Mouse (Mus musculus): ENCODE measurements around the gene Sh3d19. TPM values are rescaled to one million over a fixed set of nuclear protein-coding genes. Genes with fewer than 3 reads are reported as not detected.
"Not testable (repeated sequence)": the region's sequence is repeated elsewhere in the genome, so short reads cannot be mapped to it uniquely, and the experiment has no call there.

The Sh3d19 gene
- total RNA-seq, 2 experiments from 2014 or later: 18.1 to 21.2 TPM

DNA sequence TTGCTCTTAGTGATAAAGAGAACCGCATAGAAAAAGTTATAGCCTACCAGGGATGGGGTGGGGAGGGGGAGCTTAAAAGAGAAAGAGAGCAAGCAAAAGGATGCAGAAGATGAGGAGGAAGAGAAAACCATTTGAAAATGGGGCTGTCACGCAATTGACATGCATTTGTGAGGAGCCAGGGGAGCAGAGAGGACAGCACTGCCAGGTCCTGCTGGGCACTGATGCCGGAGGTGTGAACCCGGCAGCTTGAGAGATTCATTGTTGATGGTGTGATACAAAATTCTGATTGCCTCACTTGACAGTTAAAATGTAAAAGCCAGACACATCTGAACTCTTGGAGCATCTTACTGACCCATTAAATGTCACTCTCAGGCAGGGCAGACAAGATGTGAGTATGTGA lies 3.5 kb downstream of the Sh3d19 start:
- DNase-seq (ENCODE audit: low spot score in 2 of 2): no peak

DNA sequence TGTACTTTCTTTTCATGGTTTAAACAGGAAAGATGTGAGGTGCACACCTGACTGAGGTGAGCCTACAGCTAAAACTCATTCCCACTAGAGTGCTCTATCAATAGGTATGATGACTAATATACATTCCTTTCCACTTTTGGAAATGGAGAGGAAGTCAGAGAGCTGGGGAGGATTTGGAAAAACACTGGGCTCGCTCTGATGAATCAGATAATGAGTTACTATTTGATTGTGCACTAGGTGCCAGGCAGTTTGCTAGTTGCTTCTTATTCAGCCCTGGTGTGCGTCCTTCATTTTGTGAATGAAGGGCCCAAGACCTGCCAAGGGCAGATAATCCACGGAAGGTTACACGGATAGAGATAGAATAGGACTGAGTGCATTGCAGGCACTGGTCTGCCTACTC lies 9.1 kb downstream of the Sh3d19 start:
- DNase-seq (ENCODE audit: low spot score in 2 of 2): no peak

- DNase-seq (ENCODE audit: low spot score in 2 of 2): not testable (repeated sequence)
Observed at GRCm38 (mm10) chr3:85981761-85982160, 10.9 kb downstream of the Sh3d19 start.

DNA sequence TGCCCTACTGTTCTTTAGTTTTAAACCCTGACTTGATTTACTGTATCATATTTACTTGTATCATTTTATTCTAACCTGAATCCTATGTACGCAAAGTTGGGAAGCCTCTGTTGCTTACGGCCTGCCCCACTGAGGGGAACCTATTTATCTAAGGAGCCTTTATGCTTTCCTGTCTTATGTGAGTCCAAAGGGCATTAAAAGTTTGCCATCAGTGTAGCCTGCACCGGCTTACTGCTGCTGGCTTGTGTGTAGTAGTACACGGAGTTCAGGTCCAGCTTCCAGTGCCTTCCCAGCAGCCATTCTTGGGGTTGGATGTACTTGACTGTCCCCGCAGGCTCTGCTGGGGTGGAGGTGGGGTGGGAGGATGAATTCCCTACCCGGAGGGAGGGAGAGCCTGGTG lies 13.6 kb downstream of the Sh3d19 start:
- peak in 1 of 2 experiments; percentile 3 for DNase-seq (ENCODE audit: low spot score in 2 of 2)

DNA sequence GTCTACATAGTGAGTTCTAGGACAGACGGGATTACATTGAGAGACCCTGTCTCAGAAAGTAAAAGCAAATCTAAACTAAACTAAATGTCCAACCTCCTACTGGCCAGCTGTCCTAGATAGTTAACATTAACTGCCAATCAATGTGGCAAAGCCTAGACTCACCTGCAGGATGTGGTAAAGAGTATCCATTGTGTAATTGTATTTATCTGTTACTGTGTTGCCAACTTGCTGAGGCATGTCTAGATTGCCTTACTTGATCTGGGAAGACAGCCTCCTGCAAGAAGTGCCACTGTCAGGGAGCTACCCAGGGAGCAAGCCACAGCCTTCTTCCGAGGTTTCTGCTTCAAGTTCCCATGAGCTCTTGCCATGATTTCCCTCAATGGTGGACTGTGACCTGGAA lies 16.3 kb downstream of the Sh3d19 start:
- no peak for DNase-seq (ENCODE audit: low spot score in 2 of 2)

DNA sequence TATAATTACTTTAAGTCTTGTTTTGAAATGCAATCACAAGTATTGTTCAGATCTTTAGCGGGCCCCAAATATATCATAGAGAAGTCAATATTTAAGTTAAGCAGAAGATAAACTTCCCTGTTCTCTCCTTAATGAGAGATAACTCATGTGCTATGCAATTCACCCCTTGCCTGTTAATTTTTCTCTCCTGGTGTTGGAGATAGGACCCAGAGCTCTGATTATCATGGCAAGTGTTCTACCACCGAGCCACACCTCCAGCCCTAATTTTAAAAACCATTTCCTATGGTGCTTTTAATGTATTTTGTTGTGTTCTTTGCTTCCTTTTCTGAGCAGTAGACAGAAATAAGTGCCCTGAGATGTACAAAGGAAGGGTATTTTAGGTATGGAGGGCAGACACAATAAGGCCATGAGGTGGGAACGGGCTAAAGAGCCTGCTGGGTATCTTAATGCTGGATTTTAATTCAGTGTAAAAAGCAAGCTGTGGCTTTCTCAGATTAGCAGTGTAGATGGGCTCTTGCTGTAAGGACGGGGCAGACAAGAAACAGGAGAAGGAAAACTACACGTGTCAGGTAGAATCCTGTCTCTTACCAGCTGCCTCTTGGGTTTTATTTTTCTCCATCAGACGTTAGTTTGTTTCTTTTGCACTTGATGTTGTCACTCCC lies 20.4 kb downstream of the Sh3d19 start:
- no peak for DNase-seq (ENCODE audit: low spot score in 2 of 2)

DNA sequence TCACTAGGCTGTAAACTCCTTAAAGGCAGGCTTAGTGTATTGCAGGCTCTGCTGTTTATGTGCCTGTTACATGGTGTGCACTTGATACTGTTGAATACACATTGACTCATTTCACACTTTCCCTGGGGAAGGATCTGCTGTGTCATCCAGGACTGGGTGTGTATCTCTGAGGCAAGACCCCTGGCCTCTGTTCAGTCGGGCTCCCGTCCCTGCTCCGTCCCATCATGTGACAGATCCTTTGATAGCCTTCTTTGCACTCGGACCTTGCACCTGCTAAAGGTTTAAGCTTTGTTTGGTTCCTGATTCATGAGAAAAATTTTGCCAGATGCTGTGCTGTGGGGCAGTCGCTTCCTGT lies 20.9 kb downstream of the Sh3d19 start:
- DNase-seq (ENCODE audit: low spot score in 2 of 2): no peak

DNA sequence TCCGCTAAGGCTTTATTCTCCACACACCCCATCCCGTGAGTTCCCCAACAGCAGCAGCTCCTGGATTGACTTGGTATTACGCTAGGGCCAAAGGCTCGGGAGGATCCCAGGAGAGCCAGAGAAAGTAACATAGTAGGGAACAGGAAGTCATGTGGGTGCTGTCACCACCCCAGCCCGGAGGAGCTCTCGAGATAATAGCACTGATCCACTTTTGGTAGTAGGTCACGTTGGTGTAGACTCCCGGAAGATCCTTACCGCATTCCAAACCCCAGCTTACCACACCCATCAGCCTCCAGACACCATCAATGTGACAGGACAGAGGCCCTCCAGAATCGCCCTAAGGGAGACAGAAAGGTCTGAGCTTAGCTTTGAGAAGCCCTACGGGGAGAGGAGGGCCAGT lies 22.8 kb downstream of the Sh3d19 start:
- DNase-seq (ENCODE audit: low spot score in 2 of 2): no peak

- DNase-seq (ENCODE audit: low spot score in 2 of 2): no peak
Observed at GRCm38 (mm10) chr3:85994645-85995044, 23.7 kb downstream of the Sh3d19 start.

GRCm38 (mm10) chr3:86001271-86001670 lies 30.4 kb downstream of the Sh3d19 start:
- no peak for DNase-seq (ENCODE audit: low spot score in 2 of 2)

DNA sequence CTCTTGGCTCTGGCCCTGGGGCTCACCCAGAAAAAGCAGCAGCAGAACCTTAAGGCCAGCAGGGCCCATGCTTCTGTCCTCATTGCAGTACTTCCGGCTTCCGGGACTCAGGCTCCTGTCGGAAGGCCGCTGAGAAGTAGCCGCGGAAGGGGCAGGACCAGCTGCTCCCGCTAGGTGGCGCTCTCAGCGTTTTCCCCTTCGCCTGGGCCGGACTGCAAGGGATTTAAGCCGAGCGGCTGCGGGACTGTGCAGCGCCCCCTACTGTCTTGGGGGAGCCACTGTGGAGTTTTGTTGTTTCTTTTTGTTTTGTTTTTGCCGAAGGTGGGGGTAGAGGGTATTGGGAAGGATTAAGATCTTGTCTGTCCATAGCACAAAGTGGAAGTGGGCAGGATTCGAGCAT lies 31.5 kb downstream of the Sh3d19 start, which contains the start of gene Prss48:
Gene Prss48, minus strand, starts transcription at position 69 of the 400 bp plus-strand sequence.
- DNase-seq (ENCODE audit: low spot score in 2 of 2): no peak

- no peak for DNase-seq (ENCODE audit: low spot score in 2 of 2)
Observed at GRCm38 (mm10) chr3:86002940-86003339, 32.0 kb downstream of the Sh3d19 start.

- no peak for DNase-seq (ENCODE audit: low spot score in 2 of 2)
Observed at GRCm38 (mm10) chr3:86004751-86005150, 33.8 kb downstream of the Sh3d19 start.

DNA sequence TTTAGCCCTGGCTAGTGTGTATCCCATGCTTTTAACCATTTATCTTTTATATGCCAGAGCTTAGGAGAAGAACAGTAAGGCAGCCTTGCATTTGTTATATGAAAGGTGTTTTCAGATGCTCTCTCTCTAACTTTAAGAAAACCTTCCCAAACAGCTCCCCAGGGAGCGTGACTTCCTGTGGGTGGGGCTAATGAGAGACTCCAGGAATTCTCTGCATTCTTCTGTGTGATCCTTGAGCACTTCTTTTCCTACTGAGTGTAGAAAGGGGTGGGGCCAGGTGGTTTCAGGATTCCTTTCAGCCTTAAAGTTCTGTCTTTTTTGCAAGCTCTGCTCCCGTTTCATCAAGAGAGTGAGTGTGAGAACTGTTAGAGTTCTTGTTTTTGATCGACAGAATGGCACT lies 39.7 kb downstream of the Sh3d19 start:
- DNase-seq (ENCODE audit: low spot score in 2 of 2): no peak

- no peak for DNase-seq (ENCODE audit: low spot score in 2 of 2)
Observed at GRCm38 (mm10) chr3:86011373-86011772, 40.5 kb downstream of the Sh3d19 start.

- no peak for DNase-seq (ENCODE audit: low spot score in 2 of 2)
Observed at GRCm38 (mm10) chr3:86011833-86012232, 40.9 kb downstream of the Sh3d19 start.

- DNase-seq (ENCODE audit: low spot score in 2 of 2): no peak
Observed at GRCm38 (mm10) chr3:86013837-86014236, 42.9 kb downstream of the Sh3d19 start.

GRCm38 (mm10) chr3:86016965-86017364 lies 46.1 kb downstream of the Sh3d19 start:
- no peak for DNase-seq (ENCODE audit: low spot score in 2 of 2)

DNA sequence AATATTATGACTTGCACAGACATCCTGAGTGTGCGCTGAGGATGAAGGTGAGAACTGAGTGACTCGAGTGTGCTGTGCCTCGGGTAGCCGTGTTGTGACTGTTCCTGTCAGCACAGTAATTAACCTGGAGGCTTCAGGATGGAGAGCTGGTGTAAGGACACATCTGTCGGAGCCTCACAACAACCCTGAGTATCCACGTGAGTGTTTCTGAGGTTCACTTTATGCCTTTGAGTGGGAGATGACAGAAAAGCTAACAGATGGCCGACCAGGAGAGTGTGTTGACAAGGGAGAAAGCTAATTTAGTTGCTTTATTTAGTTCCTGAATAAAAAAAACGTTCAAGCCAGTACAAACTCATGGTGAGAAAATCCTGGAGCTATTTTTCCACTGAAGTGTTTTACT lies 46.6 kb downstream of the Sh3d19 start:
- DNase-seq (ENCODE audit: low spot score in 2 of 2): peak in 1 of 2 experiments; percentile 59

DNA sequence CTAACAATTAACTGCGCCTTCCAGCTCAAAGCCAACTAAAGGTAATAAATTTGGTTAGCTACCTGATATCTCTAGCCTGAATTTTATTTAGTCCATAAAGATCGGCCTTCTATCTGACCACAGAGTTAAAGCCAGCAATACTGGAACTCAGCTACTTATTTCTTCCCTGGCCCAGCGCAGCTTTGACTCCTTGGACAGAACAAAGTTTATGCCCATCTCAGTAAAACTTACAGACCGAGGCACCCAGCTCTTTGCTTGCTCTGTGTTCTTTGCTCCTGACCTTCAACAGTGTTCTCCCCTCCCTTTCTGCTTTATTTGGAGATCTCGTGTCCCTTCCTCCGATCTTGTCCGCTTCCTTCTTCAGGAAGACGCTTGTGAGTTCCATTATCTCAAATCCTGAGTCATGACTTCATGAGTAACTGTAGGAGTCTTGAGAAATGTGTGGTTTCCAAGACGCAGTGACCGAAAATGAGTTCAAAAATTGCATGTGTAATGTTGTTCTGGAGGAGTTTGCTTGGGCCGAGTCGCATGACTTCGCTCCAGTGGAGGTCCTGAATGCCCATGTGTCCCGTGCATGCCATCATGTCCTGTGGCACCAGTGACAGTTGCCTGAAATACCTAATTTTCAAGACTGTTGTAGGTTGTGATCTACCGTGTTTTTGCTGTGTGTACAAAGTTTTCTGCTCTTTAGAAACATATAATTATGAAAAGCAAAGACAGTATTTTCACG lies 50.2 kb downstream of the Sh3d19 start:
- no peak for DNase-seq (ENCODE audit: low spot score in 2 of 2)

DNA sequence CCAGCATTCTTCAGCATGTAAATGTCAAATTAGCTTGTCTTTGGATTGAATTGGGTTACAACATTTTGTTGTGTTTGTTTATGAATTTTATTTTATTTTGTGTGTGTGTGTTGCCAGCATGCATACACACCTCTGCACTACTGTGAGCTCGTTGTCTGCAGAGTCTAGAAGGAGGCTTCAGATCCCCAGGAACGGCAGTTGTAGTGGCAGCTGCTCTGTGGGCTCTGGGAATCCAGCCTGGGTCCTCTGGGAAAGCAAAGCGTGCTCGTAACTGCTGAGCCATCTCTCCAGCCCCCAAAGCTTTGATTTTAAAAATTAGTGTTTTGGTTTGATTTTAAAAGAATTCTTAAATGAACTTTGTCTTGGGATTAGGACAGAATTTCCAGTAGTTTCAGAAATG lies 50.7 kb downstream of the Sh3d19 start:
- peak; percentile 47 to 57 for DNase-seq (ENCODE audit: low spot score in 2 of 2)

- no peak for DNase-seq (ENCODE audit: low spot score in 2 of 2)
Observed at GRCm38 (mm10) chr3:86024065-86024795, 53.3 kb downstream of the Sh3d19 start.

Measured in layer of hippocampus, adult 18-20 months (tissue).